Mouse (Mus musculus) embryonic fibroblast, embryonic 13.5 days (primary cell): ENCODE data around the gene Idh1.

Experiments used
- CTCF ChIP-seq: IDR thresholded peaks from 2 replicates; pipeline ENCODE4 v1.5.1; 2011; ENCODE audit warnings: mild to moderate bottlenecking, control low read depth, low read length, moderate library complexity, borderline replicate concordance; ENCODE audit not compliant: insufficient read depth
- POLR2A ChIP-seq: IDR thresholded peaks from 2 replicates; pipeline ENCODE4 v1.6.1; 2011; ENCODE audit warnings: low read depth, mild to moderate bottlenecking, control low read depth, low read length, moderate library complexity

GRCm38 (mm10) chr1:65186287-65187073 is at the start of gene Idh1, which contains the start of gene Pikfyve:
- TF ChIP-seq CTCF (no peak), POLR2A (peak; percentile 86)
